Mouse (Mus musculus) midbrain, postnatal 0 days (tissue): ENCODE results near the gene Deup1. TPM values are rescaled to one million over a fixed set of nuclear protein-coding genes. Genes with fewer than 3 reads are reported as not detected.

Experiments
- ATAC-seq: fragments of 200-750 bp; cut with Nextera tagmentation; 2 replicates; pipeline ENCODE4 v1.8.0; 2017; ENCODE audit warnings: moderate number of reproducible peaks, mild to moderate bottlenecking, moderate TSS enrichment, moderate library complexity; ENCODE audit not compliant: low FRiP score
- DNase-seq: peaks from one replicate; pipeline ENCODE4 v3.0.0-alpha.2; 2015; ENCODE audit warnings: low spot score
- H3K27ac ChIP-seq: fragments of 300-500 bp; sonication (generic); 2 replicates; pipeline ENCODE4 v1.5.1; 2014; ENCODE audit warnings: low read depth, mild to moderate bottlenecking, low read length, mixed read lengths
- H3K27me3 ChIP-seq: fragments of 300-500 bp; sonication (generic); 2 replicates; pipeline ENCODE4 v1.6.1; 2014; ENCODE audit warnings: low read length, control low read depth, mixed read lengths; ENCODE audit not compliant: insufficient read depth
- H3K36me3 ChIP-seq: fragments of 300-500 bp; sonication (generic); 2 replicates; pipeline ENCODE4 v1.6.1; 2014; ENCODE audit warnings: low read length, control low read depth, mixed read lengths; ENCODE audit not compliant: insufficient read depth
- H3K4me1 ChIP-seq: fragments of 300-500 bp; sonication (generic); 2 replicates; pipeline ENCODE4 v1.6.1; 2014; ENCODE audit warnings: mild to moderate bottlenecking, control low read depth, antibody characterized with exemption, low read length, mixed read lengths; ENCODE audit not compliant: insufficient read depth
- H3K4me2 ChIP-seq: fragments of 300-500 bp; sonication (generic); 2 replicates; pipeline ENCODE4 v1.6.1; 2014; ENCODE audit warnings: low read depth, mild to moderate bottlenecking, low read length, mixed read lengths; ENCODE audit not compliant: poor library complexity, severe bottlenecking
- H3K4me3 ChIP-seq: fragments of 300-500 bp; sonication (generic); 2 replicates; pipeline ENCODE4 v1.5.1; 2014; ENCODE audit warnings: low read depth, mild to moderate bottlenecking, low read length, moderate library complexity
- H3K9ac ChIP-seq: fragments of 300-500 bp; sonication (generic); replicated peaks from 2 replicates; pipeline ENCODE4 v1.6.1; 2014; ENCODE audit warnings: mild to moderate bottlenecking, low read length, moderate library complexity, mixed read lengths; ENCODE audit not compliant: poor library complexity, severe bottlenecking
- H3K9me3 ChIP-seq: fragments of 300-500 bp; sonication (generic); 2 replicates; pipeline ENCODE4 v1.6.1; 2016; ENCODE audit warnings: low read length, control low read depth
- CTCF ChIP-seq: IDR thresholded peaks from 2 replicates; pipeline ENCODE4 v1.5.1; 2016; ENCODE audit warnings: antibody characterized with exemption, mild to moderate bottlenecking
- WGBS: fragments of 180-500 bp; shearing (Covaris S2); extraction: QIAGEN DNeasy Blood & Tissue Kit; methylation state at CpG from one replicate; pipeline ENCODE4 v1.1.7; 2014; 5-methylcytosine and 5-hydroxymethylcytosine counted together
- polyA plus RNA-seq: library from polyadenylated mRNA; unstranded; fragments of >200 nt; fragmentation: Nextera tagmentation; extraction: Ambion mirVana; gene quantifications from 2 replicates; pipeline ENCODE4 v1.2.1, GENCODE M21; 2015
- total RNA-seq: library from RNA; depleted of rRNA; stranded (reverse); fragments of >200 nt; gene quantifications from 2 replicates; pipeline ENCODE4 v1.2.3, GENCODE M21; 2014; rRNA removed

Deup1 gene
- total and polyA plus RNA-seq, 2 experiments from 2014 or later: 2.4 to 2.7 TPM

DNA sequence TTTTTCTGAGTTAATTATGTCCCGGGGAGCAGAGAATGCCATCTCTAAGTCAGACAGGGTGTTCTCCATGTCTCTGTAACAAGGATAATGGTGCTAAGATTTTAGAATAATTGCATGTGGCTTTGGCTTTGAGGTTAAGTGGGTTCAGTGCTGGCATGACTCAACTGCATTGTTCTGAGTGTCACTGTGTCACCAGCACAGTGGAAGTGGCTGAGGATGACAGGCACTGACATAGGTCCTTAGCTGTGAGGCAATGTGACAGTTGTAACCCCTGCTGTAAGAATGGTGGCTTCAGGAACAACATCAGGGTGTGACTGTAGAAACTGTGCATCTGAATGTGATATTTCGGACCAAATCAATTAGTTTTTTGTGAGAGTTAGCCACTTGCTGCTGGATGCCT, 111.7 kb downstream of the Deup1 start:
- H3K9ac ChIP-seq: no peak overlapping the region
- no peaks in the 10 kb centered on the region for H3K27me3 ChIP-seq
- H3K9me3 ChIP-seq: no peaks in the 10 kb centered on the region
- DNase-seq (no peak), ATAC-seq (no peak)
- no peak for TF ChIP-seq CTCF
- H3K27ac ChIP-seq: no peak overlapping the region
- WGBS: 72% methylated on average over 2 of the region's 2 CpGs
- no peaks in the 10 kb centered on the region for H3K4me1 ChIP-seq
- H3K4me3 ChIP-seq: no peak overlapping the region
- H3K36me3 ChIP-seq: no peaks in the 10 kb centered on the region
- H3K4me2 ChIP-seq: no peak overlapping the region

DNA sequence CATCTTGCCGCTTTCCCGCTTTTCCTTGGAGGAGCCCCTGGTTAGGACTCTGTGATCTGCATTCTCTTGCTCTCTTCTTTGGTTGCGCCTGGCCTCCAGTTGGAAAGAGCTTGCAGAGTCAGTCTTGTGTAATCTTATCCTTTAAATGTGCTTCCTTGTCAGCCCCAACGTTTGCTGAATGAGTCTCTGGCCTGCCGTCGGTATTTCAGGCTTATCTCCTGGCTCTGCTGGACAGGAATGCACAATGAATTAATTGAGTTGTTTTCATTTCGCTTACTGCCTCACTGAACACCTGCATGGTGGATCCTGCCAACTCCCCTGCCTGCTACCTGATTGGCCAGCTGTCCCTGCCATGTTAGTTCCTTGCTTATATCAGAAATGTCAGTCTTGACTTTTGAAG, 114.8 kb downstream of the Deup1 start:
- Histone ChIP-seq H3K9ac (no peak overlapping the region), H3K36me3 (no peaks in the 10 kb centered on the region), H3K9me3 (no peaks in the 10 kb centered on the region), H3K4me3 (no peak overlapping the region), H3K27ac (no peak overlapping the region), H3K4me1 (no peaks in the 10 kb centered on the region), H3K4me2 (no peak overlapping the region), H3K27me3 (no peaks in the 10 kb centered on the region)
- peak; percentile 73 for DNase-seq
- 42% methylated on average over 7 of the region's 7 CpGs for WGBS
- ATAC-seq: peak; percentile 47
- no peak for TF ChIP-seq CTCF

DNA sequence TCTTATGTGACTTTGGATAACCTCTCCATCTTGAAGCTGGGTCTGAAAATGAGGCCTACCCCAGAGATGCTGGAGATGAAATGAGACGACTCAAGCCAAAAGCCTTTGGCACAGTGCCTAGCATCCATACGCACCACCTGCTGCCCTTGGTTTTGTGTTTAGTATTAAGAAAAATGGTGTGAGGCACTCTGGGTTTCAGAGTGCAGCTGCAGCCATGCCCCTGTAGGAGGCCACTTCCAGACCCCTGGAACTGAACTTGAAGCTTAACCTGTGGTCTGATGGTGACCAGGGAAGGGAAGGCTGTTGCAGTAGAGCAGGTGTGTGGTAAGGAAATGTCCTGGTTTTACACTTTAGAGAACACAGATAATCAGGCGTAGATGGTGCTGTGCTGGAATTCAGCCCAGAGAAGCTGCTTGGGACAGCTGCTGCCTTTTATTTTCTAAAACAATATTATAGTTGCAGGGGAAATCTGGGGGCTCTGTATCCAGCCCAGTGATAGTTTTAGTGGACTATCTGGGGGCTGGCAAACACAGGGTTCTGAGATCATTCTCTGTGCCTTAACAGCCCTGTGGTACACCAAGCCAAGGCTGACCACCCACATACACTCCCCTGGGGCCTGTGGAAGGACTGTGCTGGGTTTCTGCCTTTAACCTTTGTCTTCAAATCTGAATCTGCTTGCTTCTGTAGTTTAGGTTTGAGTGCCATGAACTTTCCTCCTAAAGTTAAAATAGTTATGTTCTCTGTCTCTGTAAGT, 117.0 kb downstream of the Deup1 start:
- Histone ChIP-seq H3K9me3 (no peaks in the 10 kb centered on the region), H3K4me2 (no peak overlapping the region), H3K36me3 (no peaks in the 10 kb centered on the region), H3K4me3 (no peak overlapping the region), H3K9ac (no peak overlapping the region), H3K27me3 (no peaks in the 10 kb centered on the region), H3K27ac (no peak overlapping the region), H3K4me1 (no peaks in the 10 kb centered on the region)
- 51% methylated on average over 3 of the region's 3 CpGs for WGBS
- ATAC-seq (no peak), DNase-seq (peak; percentile 78)
- TF ChIP-seq CTCF: no peak

Other genes starting within 250 kb of the Deup1 start
- gene Smco4, start 134.5 kb downstream of the Deup1 start, total RNA-seq: 3.5 and 5.0 TPM in 2 replicates
- 0.38 and 0.42 TPM in 2 replicates for gene Smco4, start 134.5 kb downstream of the Deup1 start, polyA plus RNA-seq
- 60.1 and 74.4 TPM in 2 replicates for gene Slc36a4, start 81.8 kb upstream of the Deup1 start, total RNA-seq
- gene Slc36a4, start 81.8 kb upstream of the Deup1 start, polyA plus RNA-seq: 34.4 and 36.9 TPM in 2 replicates
- gene Mtnr1b, start 246.6 kb upstream of the Deup1 start, total RNA-seq: 1.0 TPM in 1 of 2 replicates, not detected in the other
- gene Mtnr1b, start 246.6 kb upstream of the Deup1 start, polyA plus RNA-seq: not detected in 2 replicates